Mouse (Mus musculus): Measurements from ENCODE around the gene Arhgap44. TPM values are rescaled to one million over a fixed set of nuclear protein-coding genes. Genes with fewer than 3 reads are reported as not detected.

Arhgap44 gene
- polyA plus RNA-seq, 1 experiment, result 64.7 TPM

Other genes with a start within 250 kb of the Arhgap44 start
- gene Elac2, start 183.9 kb downstream of the Arhgap44 start, polyA plus RNA-seq (2012; rRNA removed), result 31.2 and 31.9 TPM in 2 replicates
- 0.15 and 0.88 TPM in 2 replicates for gene 1700086D15Rik, start 3.1 kb downstream of the Arhgap44 start, polyA plus RNA-seq (2012; rRNA removed)
- 0.15 and 0.22 TPM in 2 replicates for gene Myocd, start 107.0 kb upstream of the Arhgap44 start, polyA plus RNA-seq (2012; rRNA removed)

Data from frontal cortex, adult 2 months (tissue).